Comparison of ENCODE assay signal across 16 mouse cellular contexts in the genomic region with DNA sequence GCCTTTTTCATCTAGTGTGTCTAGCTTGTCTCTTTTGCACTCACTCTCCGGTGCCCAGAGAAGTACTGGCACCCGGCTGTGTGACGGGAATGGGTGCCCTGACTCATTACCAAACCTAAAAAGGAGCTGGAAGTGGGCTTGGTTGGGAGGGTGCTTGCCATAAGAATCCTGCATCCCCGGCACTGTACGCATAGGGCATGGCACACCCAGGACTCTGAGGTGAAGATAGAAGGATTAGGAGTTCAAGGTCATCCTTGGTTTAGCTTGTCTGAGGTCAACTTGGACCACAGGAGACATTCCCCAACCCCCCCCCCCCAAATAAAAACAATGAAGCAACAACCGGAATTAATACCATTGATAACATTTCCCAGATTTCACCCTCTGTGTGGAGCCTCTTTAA.
"Had no signal": no experiment of that assay in that cellular context is flagged by ENCODE, and none has a peak within 500 bp of the region (broad histone marks: within the 10 kb centered on the region; RNA-seq: fewer than 3 reads in every experiment).

No protein-coding gene starts in this region.

- H3K9me3 ChIP-seq: neural tube, embryonic 12.5 days had no signal

- H3K36me3 ChIP-seq: neural tube, embryonic 12.5 days had no signal

- H3K27me3 ChIP-seq: neural tube, embryonic 12.5 days had no signal

- H3K4me2 ChIP-seq: midbrain, embryonic 11.5 days had no signal

- ATAC-seq: liver, postnatal 0 days had no signal

- H3K9ac ChIP-seq: liver, embryonic 14.5 days; liver, postnatal 0 days; lung, embryonic 14.5 days; neural tube, embryonic 12.5 days had no signal

- H3K27ac ChIP-seq: kidney, postnatal 0 days; left cerebral cortex, adult 2 months; liver, embryonic 14.5 days; neural tube, embryonic 12.5 days had no signal

- DNase-seq: kidney, adult 2 months; layer of hippocampus, postnatal 36 days; lung, embryonic 14.5 days; lung, postnatal 10 days; lung, postnatal 4 days; midbrain, embryonic 14.5 days; retina, postnatal 1 day; right cerebral cortex, postnatal 25 days; spleen, adult 18-20 months; thymus, adult 18-20 months had no signal

- H3K4me3 ChIP-seq: left cerebral cortex, adult 2 months; neural tube, embryonic 12.5 days had no signal
